Mouse (Mus musculus) C2C12 (cell line): Measurements from ENCODE around the gene Pnmt.

Experiments
- CTCF ChIP-seq: IDR thresholded peaks from one replicate; pipeline ENCODE4 v1.5.1; 2011; ENCODE audit not compliant: control insufficient read depth, insufficient read depth, insufficient read length
- USF1 ChIP-seq: IDR thresholded peaks from one replicate; pipeline ENCODE4 v1.6.1; 2011; ENCODE audit warnings: low read depth, mild to moderate bottlenecking, control low read depth, moderate library complexity

GRCm38 (mm10) chr11:98339071-98339501, 47.2 kb upstream of the Pnmt start:
- TF ChIP-seq CTCF (no peak), USF1 (no peak)
